Mouse (Mus musculus): Measurements from ENCODE around the gene Pde10a.
A peak's percentile ranks its signal among the peaks of the same experiment; 100 is the strongest.

Gene Pde10a

GRCm38 (mm10) chr17:8841897-8842540 lies 316.8 kb downstream of the Pde10a start:
- no peak for DNase-seq (ENCODE audit: low read depth, low spot score)

GRCm38 (mm10) chr17:8842662-8843061 lies 317.5 kb downstream of the Pde10a start:
- no peak for DNase-seq (ENCODE audit: low read depth, low spot score)

DNA sequence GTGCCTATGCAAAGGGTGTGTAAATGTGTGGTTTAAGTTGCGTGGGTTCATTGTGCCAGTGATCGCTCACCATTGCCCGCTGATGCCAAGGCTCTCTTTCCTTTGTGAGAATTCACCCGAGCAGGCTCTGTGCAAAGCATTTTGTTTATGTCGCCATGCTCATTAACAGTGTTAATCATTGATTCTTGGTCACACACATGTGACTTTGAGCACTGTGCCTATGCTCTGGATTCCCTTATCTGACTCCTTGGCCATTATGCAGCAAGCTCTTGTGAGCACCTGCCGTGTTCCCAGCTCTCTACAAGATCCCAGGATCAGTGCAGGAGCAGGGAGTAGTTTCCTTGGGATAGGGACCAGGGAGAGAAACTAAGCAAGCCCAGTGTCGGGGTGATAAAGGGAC lies 318.8 kb downstream of the Pde10a start:
- no peak for DNase-seq (ENCODE audit: low read depth, low spot score)

DNA sequence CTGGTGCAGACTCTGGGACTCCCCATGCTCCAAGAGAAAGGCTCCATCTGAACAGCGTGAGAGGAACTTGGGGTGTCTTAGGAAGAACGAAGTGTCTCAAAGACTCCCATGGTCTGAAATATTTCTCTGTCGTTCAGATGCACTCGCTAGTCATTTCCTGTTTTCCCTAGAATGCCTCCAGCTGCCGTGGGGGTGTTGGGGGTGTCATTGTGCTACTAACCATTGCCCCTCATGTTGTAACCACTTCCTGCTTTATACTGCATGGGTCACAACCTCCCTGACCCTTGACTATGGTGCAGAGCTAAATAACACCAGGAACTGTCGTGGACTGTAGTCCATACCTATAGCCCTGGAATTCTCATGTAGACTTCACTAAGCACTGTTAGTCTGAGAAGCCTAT lies 321.3 kb downstream of the Pde10a start:
- no peak for DNase-seq (ENCODE audit: low read depth, low spot score)

DNA sequence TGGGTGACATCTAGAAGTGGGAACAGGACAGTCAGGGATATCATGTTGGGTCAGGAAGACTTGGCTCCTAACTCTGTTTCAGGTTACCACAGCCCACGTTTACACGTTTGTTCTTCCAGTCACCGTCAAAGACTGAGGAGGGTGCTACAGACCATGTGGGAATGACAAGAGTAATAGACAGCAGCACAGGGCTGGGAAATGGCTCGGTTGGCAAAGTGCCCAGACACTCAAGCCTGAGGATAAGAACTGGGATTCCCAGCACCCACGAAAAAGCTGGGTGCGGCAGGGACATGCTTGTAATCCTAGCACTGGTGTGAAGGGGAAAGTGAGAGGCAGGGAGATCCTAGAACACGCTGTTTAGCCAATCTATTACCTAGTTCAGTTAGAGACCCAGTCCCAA lies 322.4 kb downstream of the Pde10a start:
- no peak for DNase-seq (ENCODE audit: low read depth, low spot score)

GRCm38 (mm10) chr17:8851846-8852245 lies 326.7 kb downstream of the Pde10a start:
- no peak for DNase-seq (ENCODE audit: low read depth, low spot score)

GRCm38 (mm10) chr17:8856430-8857371 lies 331.5 kb downstream of the Pde10a start:
- DNase-seq (ENCODE audit: low read depth, low spot score): peak; percentile 26

DNA sequence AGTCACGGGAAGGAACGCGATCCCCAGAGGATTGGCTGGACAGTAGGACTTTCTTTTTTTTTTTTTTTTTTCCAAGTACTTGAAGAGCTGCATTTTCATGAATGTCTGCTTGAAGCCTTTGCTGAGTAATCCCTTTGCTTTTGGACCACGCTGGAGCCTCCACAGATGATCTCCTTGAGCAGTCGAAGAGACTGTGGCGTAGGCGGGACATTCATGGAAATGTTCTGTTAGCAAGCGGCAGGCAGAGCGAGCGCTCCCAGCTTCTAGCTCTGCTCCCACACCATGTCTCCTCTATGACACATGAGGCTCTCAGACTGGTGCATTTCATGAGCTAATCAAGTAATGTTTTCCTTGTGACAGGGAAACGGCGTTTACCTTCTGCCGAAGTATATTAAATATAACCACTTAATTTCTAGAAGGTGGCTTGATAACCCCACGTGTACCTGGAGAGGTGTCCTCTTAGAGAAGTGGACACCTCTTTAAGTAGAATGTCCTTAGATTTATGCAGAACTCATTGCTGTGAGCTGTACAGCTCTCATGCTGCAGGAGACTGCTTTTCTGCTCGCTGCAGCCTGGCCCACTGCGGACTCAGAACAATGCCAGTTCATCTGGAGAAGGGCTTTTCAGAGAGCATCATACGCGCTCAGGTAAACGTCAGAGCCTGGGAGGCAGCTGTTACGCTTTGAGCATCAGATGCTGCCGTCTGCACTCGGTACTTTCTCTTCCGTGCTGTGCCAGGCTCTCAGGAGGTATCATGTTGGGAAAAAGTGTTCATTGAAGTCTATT lies 333.7 kb downstream of the Pde10a start:
- no peak for DNase-seq (ENCODE audit: low read depth, low spot score)

DNA sequence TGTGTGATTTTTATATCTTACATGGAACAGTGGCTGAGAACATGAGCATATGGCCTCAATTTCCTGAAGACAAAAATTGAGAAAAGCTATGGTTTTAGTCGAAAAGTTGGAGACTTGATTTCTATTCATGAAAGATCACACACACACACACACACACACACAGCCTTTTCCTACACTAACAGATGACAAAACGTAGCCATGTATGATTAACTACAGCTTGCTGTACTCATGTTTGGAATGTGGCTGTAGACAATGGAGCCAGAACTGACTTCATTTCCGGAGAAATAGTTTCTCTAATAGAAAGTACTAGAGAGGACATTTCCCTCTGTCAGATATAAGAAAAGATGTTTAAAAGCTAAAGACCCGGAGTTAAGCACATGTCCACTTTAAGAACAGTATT lies 334.3 kb downstream of the Pde10a start:
- no peak for DNase-seq (ENCODE audit: low read depth, low spot score)

DNA sequence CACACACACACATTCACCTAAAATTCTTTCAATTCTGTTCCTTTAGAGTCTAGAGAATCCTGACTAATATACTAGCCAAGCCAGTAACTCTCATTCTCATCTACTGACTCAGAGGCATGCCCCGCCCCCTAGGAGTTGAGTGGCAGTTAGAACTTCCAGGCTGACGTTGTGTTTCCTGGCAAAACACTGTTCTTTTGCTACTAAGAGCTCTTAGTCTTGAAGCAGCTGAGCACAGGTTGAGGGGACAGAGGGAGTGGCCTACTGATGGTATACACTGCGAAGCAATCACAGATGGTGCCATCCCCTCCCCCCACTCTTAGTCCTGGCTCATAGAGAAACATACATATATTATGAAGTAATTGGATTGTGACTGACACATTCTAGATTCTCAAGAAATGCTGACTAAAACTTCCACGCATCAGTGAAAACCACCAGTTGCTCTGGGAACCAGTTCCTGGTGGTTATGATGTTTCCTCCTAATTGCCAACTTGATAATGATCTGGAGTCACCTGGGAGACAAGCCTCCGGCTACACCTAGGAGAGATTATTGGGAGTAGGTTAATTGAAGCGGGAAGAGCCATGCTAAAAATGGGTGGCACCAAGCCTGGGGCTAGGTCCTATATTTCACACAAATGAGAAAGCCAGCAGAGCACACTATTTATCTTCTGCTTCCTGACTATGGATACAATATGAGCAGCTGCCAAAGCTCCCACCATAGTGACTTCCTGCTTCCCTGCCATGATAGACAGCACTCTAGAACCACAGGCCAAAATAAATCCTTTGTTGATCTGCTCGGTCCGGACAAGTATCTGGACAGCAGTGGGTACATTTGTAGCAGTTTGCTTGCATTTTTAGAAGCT lies 339.7 kb downstream of the Pde10a start:
- DNase-seq (ENCODE audit: low read depth, low spot score): no peak

DNA sequence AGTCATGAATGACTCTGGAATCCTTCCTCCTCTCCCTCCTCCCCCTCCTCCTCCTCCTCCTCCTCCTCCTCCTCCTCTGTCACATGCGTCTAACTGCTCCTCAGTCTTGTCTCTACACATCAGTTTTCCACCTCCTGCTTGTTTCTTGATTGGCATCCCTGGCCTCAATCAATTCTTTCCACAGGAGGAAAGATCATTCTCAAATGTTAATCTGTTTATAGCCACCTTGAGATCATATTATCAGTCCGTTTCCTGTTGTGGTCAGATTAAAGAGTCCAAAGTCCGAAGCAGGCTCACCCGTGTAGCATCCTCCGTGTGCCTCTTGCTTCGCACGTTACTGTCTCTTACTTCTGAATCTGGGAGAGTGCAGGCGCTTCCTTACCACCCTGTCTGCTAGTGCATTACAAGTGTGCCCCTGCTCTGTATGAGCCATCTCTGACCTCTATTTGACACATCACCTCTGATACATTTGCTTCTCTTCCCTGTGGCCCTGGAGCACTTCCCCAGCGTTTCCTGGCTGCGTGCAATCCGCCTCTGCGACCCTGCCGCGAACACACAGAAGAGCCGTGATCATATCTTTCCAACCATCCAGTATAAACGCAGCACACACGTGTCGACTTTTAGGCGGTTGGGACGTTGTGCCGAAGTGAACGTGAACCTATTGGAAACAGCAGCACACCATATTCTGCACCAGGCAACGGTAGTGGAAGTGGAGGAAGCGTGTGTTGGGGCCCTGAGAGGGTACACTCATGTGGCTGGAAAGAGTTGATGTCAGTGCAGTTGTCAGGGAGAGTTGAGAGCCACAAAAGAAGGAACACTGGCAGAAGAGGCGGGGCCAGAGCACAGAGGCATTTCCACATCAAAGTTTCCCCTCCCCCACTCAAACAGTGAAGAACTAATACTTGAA lies 342.4 kb downstream of the Pde10a start:
- DNase-seq (ENCODE audit: low read depth, low spot score): no peak

- DNase-seq (ENCODE audit: low read depth, low spot score): no peak
Measured at GRCm38 (mm10) chr17:8869287-8869686, 344.1 kb downstream of the Pde10a start.

DNA sequence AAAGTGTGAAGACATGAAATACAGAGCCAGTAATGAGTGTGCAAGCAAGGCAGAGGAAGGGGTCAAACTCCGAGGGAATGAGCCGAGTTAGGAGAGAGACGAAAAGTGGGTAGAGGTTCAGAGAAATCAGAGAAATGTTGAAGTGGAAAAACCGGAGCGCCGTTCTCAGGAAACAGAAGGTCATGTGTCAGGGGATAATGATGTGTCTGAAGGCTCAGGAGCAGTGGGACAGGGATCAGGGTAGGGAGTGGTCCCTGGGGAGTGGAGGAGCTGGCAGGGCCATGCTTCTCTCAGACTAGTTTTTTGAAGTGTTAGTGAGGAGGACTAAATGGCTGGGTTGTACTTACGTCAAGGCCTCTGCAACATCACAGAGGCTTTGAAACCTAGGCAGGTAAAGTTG lies 345.7 kb downstream of the Pde10a start:
- DNase-seq (ENCODE audit: low read depth, low spot score): no peak

DNA sequence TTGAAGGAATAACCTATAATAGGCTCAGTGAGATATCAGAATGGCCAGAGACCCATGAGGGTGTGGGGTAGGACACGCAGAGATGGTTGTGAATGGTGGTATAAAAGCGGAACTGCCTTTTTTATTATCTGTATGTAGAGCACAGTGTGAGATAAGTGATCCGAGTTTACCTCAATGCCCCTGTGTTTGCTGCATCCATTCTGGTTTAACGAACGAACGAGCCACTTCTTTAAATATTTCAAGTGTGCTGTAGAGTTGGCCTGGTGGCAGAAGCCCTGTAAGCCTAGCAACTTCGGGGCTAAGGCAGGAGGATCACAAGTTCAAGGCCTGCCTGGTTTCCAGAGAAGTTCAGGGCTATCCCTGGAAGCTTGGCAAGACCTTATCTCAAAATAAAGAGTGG lies 346.2 kb downstream of the Pde10a start:
- no peak for DNase-seq (ENCODE audit: low read depth, low spot score)

DNA sequence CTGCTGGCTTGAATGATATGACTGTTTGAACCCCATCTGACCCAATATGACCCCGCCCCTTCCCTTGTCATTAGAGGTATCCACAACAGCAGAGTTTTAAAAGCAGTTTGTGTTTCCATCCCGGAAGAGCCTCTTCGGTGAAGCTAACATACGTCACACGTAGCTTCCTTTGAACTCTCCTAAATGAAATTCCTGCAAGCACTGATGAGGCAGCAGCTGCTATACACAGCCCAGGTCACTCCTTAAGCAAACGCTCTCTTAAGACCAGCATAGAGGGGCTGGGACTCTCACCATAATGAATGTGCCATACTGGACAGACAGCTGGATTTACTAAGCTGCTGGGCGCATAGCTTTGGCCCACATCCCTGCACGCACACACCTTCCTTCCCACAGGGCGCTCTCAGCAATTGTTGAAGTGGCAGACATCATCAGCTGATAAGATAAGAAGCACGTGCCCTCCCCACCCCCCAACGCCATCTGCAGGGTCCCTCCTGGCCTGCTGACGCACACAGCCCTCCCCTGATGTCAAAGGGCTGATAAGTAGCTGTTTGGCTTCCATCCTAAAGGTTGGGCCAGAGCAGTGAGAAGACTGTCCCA lies 346.9 kb downstream of the Pde10a start:
- no peak for DNase-seq (ENCODE audit: low read depth, low spot score)

DNA sequence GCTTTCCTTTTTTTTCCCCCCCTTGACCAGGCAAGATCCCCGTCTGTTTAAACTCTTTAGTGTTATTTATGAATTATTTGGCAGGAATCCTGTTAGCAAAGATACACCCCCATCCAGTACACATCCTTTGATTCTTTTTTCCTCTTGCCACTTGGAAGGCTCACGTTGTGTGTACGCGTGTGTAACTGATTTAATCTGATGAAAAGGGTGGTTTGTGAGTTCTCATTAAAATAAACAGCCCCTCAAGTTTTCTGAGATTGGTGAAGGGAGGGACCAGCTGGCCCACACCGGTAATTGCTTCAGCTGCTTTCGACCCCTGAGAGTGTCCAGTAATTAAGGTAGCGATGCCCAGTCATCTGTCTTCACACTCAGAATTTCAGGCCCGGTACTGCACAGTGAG lies 347.4 kb downstream of the Pde10a start:
- no peak for DNase-seq (ENCODE audit: low read depth, low spot score)

GRCm38 (mm10) chr17:8878056-8878455 lies 352.9 kb downstream of the Pde10a start:
- DNase-seq (ENCODE audit: low read depth, low spot score): no peak

- no peak for DNase-seq (ENCODE audit: low read depth, low spot score)
Measured at GRCm38 (mm10) chr17:8881711-8882110, 356.5 kb downstream of the Pde10a start.

GRCm38 (mm10) chr17:8884691-8885090 lies 359.5 kb downstream of the Pde10a start:
- no peak for DNase-seq (ENCODE audit: low read depth, low spot score)

DNA sequence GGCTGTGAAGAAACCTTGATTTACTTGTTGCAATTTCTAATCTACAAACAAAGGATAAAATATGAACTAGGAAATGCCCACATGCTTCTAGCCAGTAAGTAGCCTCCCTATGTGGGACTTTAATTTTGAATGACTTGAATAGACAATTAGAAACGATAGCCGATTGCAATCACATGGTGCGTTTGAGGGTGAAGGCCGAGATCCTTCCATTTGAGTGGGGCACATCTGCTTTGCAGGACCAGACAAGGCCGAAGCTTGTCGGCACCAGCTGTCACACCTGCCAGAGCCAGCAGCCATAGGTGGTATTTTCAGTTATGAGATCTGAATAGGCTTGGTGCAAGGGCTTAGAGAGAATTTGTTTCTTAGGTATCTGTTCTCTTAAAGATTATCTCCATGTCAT lies 360.7 kb downstream of the Pde10a start:
- DNase-seq (ENCODE audit: low read depth, low spot score): no peak
